Mouse (Mus musculus) lung, embryonic 14.5 days (tissue): ENCODE measurements around the gene Egln3. TPM values are rescaled to one million over a fixed set of nuclear protein-coding genes. Genes with fewer than 3 reads are reported as not detected.

Experiments
- ATAC-seq: fragments of 200-750 bp; cut with Nextera tagmentation; 2 replicates; pipeline ENCODE4 v1.8.0; 2017; ENCODE audit warnings: mild to moderate bottlenecking, moderate TSS enrichment, moderate library complexity; ENCODE audit not compliant: insufficient read depth
- DNase-seq: peaks from one replicate; pipeline ENCODE4 v3.0.0-alpha.2; 2015
- H3K27ac ChIP-seq: fragments of 300-500 bp; sonication (generic); 2 replicates; pipeline ENCODE4 v1.5.1; 2014; ENCODE audit warnings: low read depth, mild to moderate bottlenecking, moderate library complexity
- H3K27me3 ChIP-seq: fragments of 300-500 bp; sonication (generic); 2 replicates; pipeline ENCODE4 v1.6.1; 2014; ENCODE audit warnings: low read length, control low read depth; ENCODE audit not compliant: insufficient read depth
- H3K36me3 ChIP-seq: fragments of 300-500 bp; sonication (generic); 2 replicates; pipeline ENCODE4 v1.6.1; 2014; ENCODE audit warnings: control low read depth; ENCODE audit not compliant: insufficient read depth
- H3K4me1 ChIP-seq: fragments of 300-500 bp; sonication (generic); 2 replicates; pipeline ENCODE4 v1.6.1; 2014; ENCODE audit warnings: antibody characterized with exemption, control low read depth; ENCODE audit not compliant: insufficient read depth
- H3K4me2 ChIP-seq: fragments of 300-500 bp; sonication (generic); 2 replicates; pipeline ENCODE4 v1.6.1; 2014; ENCODE audit warnings: mild to moderate bottlenecking
- H3K4me3 ChIP-seq: fragments of 300-500 bp; sonication (generic); 2 replicates; pipeline ENCODE4 v1.5.1; 2014; ENCODE audit warnings: low read depth, low read length
- H3K9ac ChIP-seq: fragments of 300-500 bp; sonication (generic); 2 replicates; pipeline ENCODE4 v1.6.1; 2014
- H3K9me3 ChIP-seq: fragments of 300-500 bp; sonication (generic); 2 replicates; pipeline ENCODE4 v1.6.1; 2016; ENCODE audit warnings: low read depth, low read length, control low read depth
- CTCF ChIP-seq: IDR thresholded peaks from 2 replicates; pipeline ENCODE4 v1.5.1; 2016; ENCODE audit warnings: antibody characterized with exemption, low read depth
- WGBS: fragments of 180-500 bp; shearing (Covaris S2); extraction: QIAGEN DNeasy Blood & Tissue Kit; methylation state at CpG from one replicate; pipeline ENCODE4 v1.1.7; 2014; 5-methylcytosine and 5-hydroxymethylcytosine counted together
- polyA plus RNA-seq: library from polyadenylated mRNA; unstranded; fragments of >200 nt; fragmentation: Nextera tagmentation; extraction: Ambion mirVana; gene quantifications from 2 replicates; pipeline ENCODE4 v1.2.1, GENCODE M21; 2014

The Egln3 gene
- polyA plus RNA-seq, 1 experiment from 2014 or later, result 11.4 TPM

DNA sequence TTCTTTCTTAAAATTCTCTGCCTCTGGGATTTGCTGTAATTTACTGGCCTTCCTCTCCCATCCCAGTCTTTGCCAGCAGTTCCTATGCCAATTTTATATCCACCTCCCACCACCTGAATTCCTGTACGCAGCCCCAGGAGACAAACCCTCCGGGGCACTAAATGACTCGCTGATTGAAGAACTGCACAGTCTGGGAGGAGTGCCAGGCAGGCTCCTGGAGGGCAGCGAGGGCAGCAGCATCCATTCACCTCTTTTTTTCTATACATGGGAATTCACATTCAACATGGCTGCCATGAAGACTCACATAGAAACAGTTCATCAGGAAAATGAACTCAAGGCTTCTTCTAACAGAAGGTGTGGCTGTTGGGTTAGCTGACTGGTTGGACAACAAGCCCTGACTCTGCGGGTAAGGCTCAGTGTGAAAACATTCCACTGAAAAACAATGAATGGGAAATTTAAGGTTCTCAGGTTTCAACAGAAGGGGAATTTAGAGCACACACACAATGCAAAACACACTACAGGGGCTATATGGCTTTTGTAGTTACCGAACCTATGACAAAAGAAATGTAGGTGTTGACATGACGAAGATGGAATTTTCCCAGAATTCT lies 29.4 kb upstream of the Egln3 start:
- TF ChIP-seq CTCF, result no peak
- Histone ChIP-seq H3K4me1 (no peaks in the 10 kb centered on the region), H3K36me3 (no peaks in the 10 kb centered on the region), H3K27ac (no peak overlapping the region), H3K4me3 (no peak overlapping the region), H3K27me3 (no peaks in the 10 kb centered on the region), H3K4me2 (no peak overlapping the region), H3K9me3 (no peaks in the 10 kb centered on the region), H3K9ac (no peak overlapping the region)
- WGBS, result 62% methylated on average over 7 of the region's 7 CpGs
- DNase-seq, result no peak
- no peak for ATAC-seq

DNA sequence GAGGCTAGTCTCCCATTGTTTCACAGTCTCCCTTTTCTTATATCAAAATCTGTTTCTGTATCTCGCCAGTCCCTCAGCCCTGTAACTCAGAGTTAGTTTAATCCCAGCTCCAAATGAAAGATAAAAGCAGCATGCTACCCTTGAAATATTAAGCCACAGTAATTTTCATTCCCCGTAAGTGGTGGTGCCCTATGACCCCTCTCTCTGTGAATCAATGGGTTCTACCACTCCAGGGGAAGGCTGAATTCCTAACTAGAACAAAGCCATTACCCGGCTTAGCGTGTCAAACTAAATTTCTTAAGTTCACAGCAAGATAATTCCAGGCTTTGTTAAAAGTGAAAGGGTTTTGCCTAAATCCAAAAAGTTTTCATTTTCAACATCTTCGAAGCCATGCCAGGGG lies 28.8 kb upstream of the Egln3 start:
- TF ChIP-seq CTCF, result no peak
- WGBS, result 66% methylated on average over 5 of the region's 5 CpGs

DNA sequence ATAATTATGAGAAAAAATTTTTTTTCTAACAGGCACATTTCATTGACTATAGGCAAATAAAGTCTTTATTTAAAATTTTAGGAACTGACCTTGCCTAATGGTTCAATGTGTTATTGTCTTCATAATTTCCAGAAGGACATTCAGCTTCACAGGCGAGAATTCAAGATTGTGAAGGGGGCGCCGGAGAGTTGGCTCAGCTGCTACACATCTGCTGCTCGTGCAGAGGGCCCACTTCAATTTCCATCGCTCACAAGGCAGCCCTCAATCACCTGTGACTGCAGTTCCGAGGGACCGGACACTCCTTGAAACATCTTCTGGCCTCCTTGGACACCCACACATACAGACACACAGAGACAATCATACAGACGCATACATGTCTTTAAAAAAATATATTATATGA lies 23.9 kb upstream of the Egln3 start:
- no peaks in the 10 kb centered on the region for H3K4me1 ChIP-seq
- TF ChIP-seq CTCF, result 0 out of 2 replicates have a peak, but pooled peaks have one; percentile 5
- no peak overlapping the region for H3K4me2 ChIP-seq
- WGBS, result 66% methylated on average over 8 of the region's 8 CpGs
- H3K27me3 ChIP-seq, result no peaks in the 10 kb centered on the region
- no peak overlapping the region for H3K27ac ChIP-seq
- no peaks in the 10 kb centered on the region for H3K9me3 ChIP-seq
- no peak overlapping the region for H3K9ac ChIP-seq
- no peaks in the 10 kb centered on the region for H3K36me3 ChIP-seq
- DNase-seq, result peak; percentile 27
- no peak for ATAC-seq
- H3K4me3 ChIP-seq, result no peak overlapping the region

More for the DNA sequence above, 28.8 kb upstream of the Egln3 start:
- ATAC-seq (no peak), DNase-seq (no peak)
- no peaks in the 10 kb centered on the region for H3K9me3 ChIP-seq
- no peaks in the 10 kb centered on the region for H3K36me3 ChIP-seq
- H3K4me3 ChIP-seq, result no peak overlapping the region
- no peak overlapping the region for H3K4me2 ChIP-seq
- H3K27ac ChIP-seq, result no peak overlapping the region
- H3K9ac ChIP-seq, result no peak overlapping the region
- no peaks in the 10 kb centered on the region for H3K27me3 ChIP-seq
- no peaks in the 10 kb centered on the region for H3K4me1 ChIP-seq

- no peaks in the 10 kb centered on the region for H3K27me3 ChIP-seq
- no peak overlapping the region for H3K9ac ChIP-seq
- TF ChIP-seq CTCF, result no peak
- H3K4me1 ChIP-seq, result no peaks in the 10 kb centered on the region
- no peaks in the 10 kb centered on the region for H3K36me3 ChIP-seq
- ATAC-seq, result no peak
- H3K27ac ChIP-seq, result no peak overlapping the region
- H3K4me3 ChIP-seq, result no peak overlapping the region
- H3K9me3 ChIP-seq, result no peaks in the 10 kb centered on the region
- H3K4me2 ChIP-seq, result no peak overlapping the region
- DNase-seq, result no peak
- 71% methylated on average over 2 of the region's 2 CpGs for WGBS
Measured at GRCm38 (mm10) chr12:54226341-54226740, 22.7 kb upstream of the Egln3 start.

DNA sequence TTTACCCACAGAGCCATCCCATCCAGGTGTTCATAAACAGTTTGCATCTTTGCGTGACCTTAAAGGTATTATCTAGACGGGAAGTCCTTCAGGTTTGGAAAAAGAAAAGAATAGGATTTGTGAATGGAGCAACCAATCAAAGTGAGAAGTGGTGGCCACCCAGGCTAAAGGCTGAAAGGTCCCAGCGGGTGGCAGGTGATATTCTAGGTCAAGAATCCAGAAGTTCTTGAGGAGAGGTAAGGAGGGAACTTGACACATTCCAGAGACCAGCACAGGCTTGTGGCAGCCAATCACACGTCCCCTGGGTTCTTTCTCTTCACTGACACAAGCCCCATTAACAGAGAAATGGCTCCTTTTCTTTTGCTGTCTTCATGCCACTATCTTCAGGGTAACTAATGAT lies 21.9 kb upstream of the Egln3 start:
- 62% methylated on average over 4 of the region's 4 CpGs for WGBS
- Histone ChIP-seq H3K9me3 (no peaks in the 10 kb centered on the region), H3K27ac (no peak overlapping the region), H3K4me2 (no peak overlapping the region), H3K4me3 (no peak overlapping the region), H3K36me3 (no peaks in the 10 kb centered on the region), H3K27me3 (no peaks in the 10 kb centered on the region), H3K4me1 (no peaks in the 10 kb centered on the region), H3K9ac (no peak overlapping the region)
- ATAC-seq, result no peak
- no peak for TF ChIP-seq CTCF
- DNase-seq, result no peak

- ATAC-seq (no peak), DNase-seq (no peak)
- TF ChIP-seq CTCF, result no peak
- no peak overlapping the region for H3K4me3 ChIP-seq
- H3K4me2 ChIP-seq, result no peak overlapping the region
- H3K36me3 ChIP-seq, result no peaks in the 10 kb centered on the region
- no peak overlapping the region for H3K9ac ChIP-seq
- no peaks in the 10 kb centered on the region for H3K9me3 ChIP-seq
- no peaks in the 10 kb centered on the region for H3K4me1 ChIP-seq
- no peaks in the 10 kb centered on the region for H3K27me3 ChIP-seq
- no peak overlapping the region for H3K27ac ChIP-seq
- 36% methylated on average over 3 of the region's 3 CpGs for WGBS
Measured at GRCm38 (mm10) chr12:54225090-54225489, 21.4 kb upstream of the Egln3 start.

- Histone ChIP-seq H3K36me3 (no peaks in the 10 kb centered on the region), H3K9me3 (no peaks in the 10 kb centered on the region), H3K4me1 (no peaks in the 10 kb centered on the region), H3K27ac (no peak overlapping the region), H3K9ac (no peak overlapping the region), H3K4me2 (no peak overlapping the region), H3K27me3 (no peaks in the 10 kb centered on the region), H3K4me3 (no peak overlapping the region)
- ATAC-seq (no peak), DNase-seq (no peak)
- no peak for TF ChIP-seq CTCF
- WGBS, result 60% methylated on average over 12 of the region's 12 CpGs
Measured at GRCm38 (mm10) chr12:54222036-54222760, 18.5 kb upstream of the Egln3 start.
